Mouse (Mus musculus) forebrain, embryonic 14.5 days (tissue): ENCODE measurements around the gene Gpld1. TPM values are rescaled to one million over a fixed set of nuclear protein-coding genes. Genes with fewer than 3 reads are reported as not detected.

Source experiments
- ATAC-seq: fragments of 200-750 bp; cut with Nextera tagmentation; 2 replicates; pipeline ENCODE4 v1.8.0; 2017; ENCODE audit warnings: mild to moderate bottlenecking, moderate library complexity
- DNase-seq: peaks from one replicate; pipeline ENCODE4 v3.0.0-alpha.2; 2015; ENCODE audit warnings: low spot score
- H3K27ac ChIP-seq: fragments of 300-500 bp; sonication (generic); 2 replicates; pipeline ENCODE4 v1.5.1; 2014; ENCODE audit warnings: low read depth, mild to moderate bottlenecking, control low read depth, low read length, moderate library complexity
- H3K27me3 ChIP-seq: fragments of 300-500 bp; sonication (generic); replicated peaks from 2 replicates; pipeline ENCODE4 v1.6.1; 2014; ENCODE audit warnings: low read length, control low read depth, mixed read lengths; ENCODE audit not compliant: control insufficient read depth, insufficient read depth
- H3K36me3 ChIP-seq: fragments of 300-500 bp; sonication (generic); 2 replicates; pipeline ENCODE4 v1.6.1; 2014; ENCODE audit warnings: low read length, control low read depth; ENCODE audit not compliant: control insufficient read depth, insufficient read depth
- H3K4me1 ChIP-seq: fragments of 300-500 bp; sonication (generic); 2 replicates; pipeline ENCODE4 v1.6.1; 2014; ENCODE audit warnings: antibody characterized with exemption, low read length, control low read depth; ENCODE audit not compliant: control insufficient read depth, insufficient read depth
- H3K4me2 ChIP-seq: fragments of 300-500 bp; sonication (generic); 2 replicates; pipeline ENCODE4 v1.6.1; 2014; ENCODE audit warnings: mild to moderate bottlenecking, control low read depth, low read length
- H3K4me3 ChIP-seq: fragments of 300-500 bp; sonication (generic); 2 replicates; pipeline ENCODE4 v1.5.1; 2014; ENCODE audit warnings: low read depth, low read length, control low read depth
- H3K9ac ChIP-seq: fragments of 300-500 bp; sonication (generic); 2 replicates; pipeline ENCODE4 v1.6.1; 2014; ENCODE audit warnings: mild to moderate bottlenecking, low read length, control low read depth, moderate library complexity
- H3K9me3 ChIP-seq: fragments of 300-500 bp; sonication (generic); replicated peaks from 2 replicates; pipeline ENCODE4 v1.6.1; 2016; ENCODE audit warnings: low read length, control low read depth, mixed read lengths; ENCODE audit not compliant: control insufficient read depth
- WGBS: fragments of 180-500 bp; shearing (Covaris S2); extraction: QIAGEN DNeasy Blood & Tissue Kit; methylation state at CpG from one replicate; pipeline ENCODE4 v1.1.7; 2014; 5-methylcytosine and 5-hydroxymethylcytosine counted together
- polyA plus RNA-seq: library from polyadenylated mRNA; unstranded; fragments of >200 nt; fragmentation: Nextera tagmentation; extraction: Ambion mirVana; gene quantifications from 2 replicates; pipeline ENCODE4 v1.2.1, GENCODE M21; 2014

Gpld1 gene
- polyA plus RNA-seq, 1 experiment from 2014 or later: 0.67 TPM

GRCm38 (mm10) chr13:24985435-24985834 lies 42.5 kb downstream of the Gpld1 start:
- DNase-seq: peak; percentile 33
- WGBS: 35% methylated on average over 2 of the region's 2 CpGs
- Histone ChIP-seq H3K27me3 (no peaks in the 10 kb centered on the region), H3K4me2 (no peak overlapping the region), H3K36me3 (peaks cover 12% of the 10 kb centered on the region; the same call in 1 of the 2 replicates), H3K4me3 (no peak overlapping the region), H3K4me1 (peaks cover 4% of the 10 kb centered on the region; the same call in 1 of the 2 replicates), H3K27ac (0 out of 2 replicates have a peak overlapping the region, but pooled peaks have one; percentile 21), H3K9me3 (no peaks in the 10 kb centered on the region), H3K9ac (no peak overlapping the region)
- peak; percentile 33; the same call in 1 of the 2 replicates for ATAC-seq

GRCm38 (mm10) chr13:24988391-24988790 lies 45.4 kb downstream of the Gpld1 start:
- H3K4me1 ChIP-seq: peaks cover 4% of the 10 kb centered on the region; the same call in 1 of the 2 replicates
- no peak overlapping the region for H3K4me2 ChIP-seq
- H3K9ac ChIP-seq: no peak overlapping the region
- no peaks in the 10 kb centered on the region for H3K27me3 ChIP-seq
- no peak overlapping the region for H3K27ac ChIP-seq
- no peaks in the 10 kb centered on the region for H3K9me3 ChIP-seq
- peaks cover 30% of the 10 kb centered on the region for H3K36me3 ChIP-seq
- 42% methylated on average over 7 of the region's 7 CpGs for WGBS
- ATAC-seq (peak; percentile 75), DNase-seq (peak; percentile 71)
- H3K4me3 ChIP-seq: no peak overlapping the region

GRCm38 (mm10) chr13:24989006-24989405 lies 46.1 kb downstream of the Gpld1 start:
- Histone ChIP-seq H3K27ac (no peak overlapping the region), H3K9ac (no peak overlapping the region), H3K36me3 (peaks cover 36% of the 10 kb centered on the region), H3K4me1 (peaks cover 4% of the 10 kb centered on the region; the same call in 1 of the 2 replicates), H3K4me2 (no peak overlapping the region), H3K9me3 (no peaks in the 10 kb centered on the region), H3K27me3 (no peaks in the 10 kb centered on the region), H3K4me3 (no peak overlapping the region)
- DNase-seq: no peak
- ATAC-seq: no peak
- 80% methylated on average over 6 of the region's 6 CpGs for WGBS

- H3K9ac ChIP-seq: no peak overlapping the region
- no peak overlapping the region for H3K27ac ChIP-seq
- H3K4me3 ChIP-seq: no peak overlapping the region
- H3K4me1 ChIP-seq: no peaks in the 10 kb centered on the region
- 46% methylated on average over 2 of the region's 2 CpGs for WGBS
- H3K36me3 ChIP-seq: peaks cover 76% of the 10 kb centered on the region
- H3K4me2 ChIP-seq: no peak overlapping the region
- ATAC-seq (no peak), DNase-seq (no peak)
- H3K9me3 ChIP-seq: no peaks in the 10 kb centered on the region
- H3K27me3 ChIP-seq: no peaks in the 10 kb centered on the region
These were observed 50.2 kb downstream of the Gpld1 start for GRCm38 (mm10) chr13:24993160-24993559.

- no peaks in the 10 kb centered on the region for H3K27me3 ChIP-seq
- peaks cover 79% of the 10 kb centered on the region for H3K36me3 ChIP-seq
- no peak for DNase-seq
- no peak overlapping the region for H3K9ac ChIP-seq
- H3K4me3 ChIP-seq: no peak overlapping the region
- no peaks in the 10 kb centered on the region for H3K4me1 ChIP-seq
- WGBS: 94% methylated on average over 2 of the region's 2 CpGs
- no peak overlapping the region for H3K27ac ChIP-seq
- H3K4me2 ChIP-seq: no peak overlapping the region
- no peak for ATAC-seq
- no peaks in the 10 kb centered on the region for H3K9me3 ChIP-seq
These were observed 56.6 kb downstream of the Gpld1 start for GRCm38 (mm10) chr13:24999538-24999937.

GRCm38 (mm10) chr13:25002965-25003364 lies 60.0 kb downstream of the Gpld1 start:
- Histone ChIP-seq H3K9me3 (no peaks in the 10 kb centered on the region), H3K36me3 (peaks cover 63% of the 10 kb centered on the region), H3K4me1 (no peaks in the 10 kb centered on the region), H3K4me2 (no peak overlapping the region), H3K4me3 (no peak overlapping the region), H3K27ac (no peak overlapping the region), H3K9ac (no peak overlapping the region), H3K27me3 (no peaks in the 10 kb centered on the region)
- no peak for ATAC-seq
- peak; percentile 25 for DNase-seq

- Histone ChIP-seq H3K4me3 (no peak overlapping the region), H3K4me2 (no peak overlapping the region), H3K9ac (no peak overlapping the region), H3K4me1 (no peaks in the 10 kb centered on the region), H3K27me3 (no peaks in the 10 kb centered on the region), H3K27ac (no peak overlapping the region), H3K36me3 (peaks cover 28% of the 10 kb centered on the region), H3K9me3 (no peaks in the 10 kb centered on the region)
- DNase-seq (peak; percentile 28), ATAC-seq (no peak)
- WGBS: 86% methylated on average over 6 of the region's 8 CpGs
These were observed 64.2 kb downstream of the Gpld1 start for GRCm38 (mm10) chr13:25007115-25007514.

- peaks cover 12% of the 10 kb centered on the region for H3K36me3 ChIP-seq
- DNase-seq (no peak), ATAC-seq (no peak)
- H3K9ac ChIP-seq: no peak overlapping the region
- H3K9me3 ChIP-seq: no peaks in the 10 kb centered on the region
- H3K4me2 ChIP-seq: peak overlapping the region; percentile 81
- H3K27me3 ChIP-seq: no peaks in the 10 kb centered on the region
- H3K4me3 ChIP-seq: no peak overlapping the region
- 93% methylated on average over 9 of the region's 9 CpGs for WGBS
- no peak overlapping the region for H3K27ac ChIP-seq
- peaks cover 9% of the 10 kb centered on the region; the same call in 1 of the 2 replicates for H3K4me1 ChIP-seq
These were observed 75.4 kb downstream of the Gpld1 start for GRCm38 (mm10) chr13:25018316-25018715.

GRCm38 (mm10) chr13:25019793-25020539 lies 77.0 kb downstream of the Gpld1 start, which contains the start of gene Mrs2:
TSS of gene Mrs2 (minus strand) at chr13:25020379.
- ATAC-seq: peak; percentile 95
- under 1% methylated on average over 65 of the region's 84 CpGs for WGBS

More at GRCm38 (mm10) chr13:25019793-25020539, 77.0 kb downstream of the Gpld1 start, which contains the start of gene Mrs2:
- Histone ChIP-seq H3K27ac (peak within 1 kb of the TSS; percentile 75; the same call in 1 of the 2 replicates), H3K9me3 (no peaks in the 10 kb centered on the region), H3K4me3 (peak within 1 kb of the TSS; percentile 90), H3K36me3 (peaks cover 12% of the 10 kb centered on the region), H3K4me1 (peaks cover 9% of the 10 kb centered on the region; the same call in 1 of the 2 replicates), H3K4me2 (peak within 1 kb of the TSS; percentile 81), H3K27me3 (no peaks in the 10 kb centered on the region), H3K9ac (peak within 1 kb of the TSS; percentile 90)
- peak; percentile 87 for DNase-seq
